In genomic region chr19:61264227-61264626, GRCm38 (mm10) we compare ENCODE assay signal across 14 mouse cellular contexts. TPM values are rescaled to one million over a fixed set of nuclear protein-coding genes. Genes with fewer than 3 reads are reported as not detected.
A peak's percentile ranks its signal among the peaks of the same experiment; 100 is the strongest.
DNase-seq lines count a peak whose midpoint lies in the region; ATAC-seq and TF ChIP-seq lines count a peak whose summit lies in the region.
"Had no signal": no experiment of that assay in that cellular context is flagged by ENCODE, and none has a peak within 500 bp of the region (broad histone marks: within the 10 kb centered on the region; RNA-seq: fewer than 3 reads in every experiment).

No protein-coding gene starts in this region.

- WGBS in heart, postnatal 0 days, result 76% methylated on average over 1 of the region's 1 CpGs
- 91% methylated on average over 1 of the region's 1 CpGs for WGBS in limb, embryonic 10.5 days
- WGBS in heart, adult 2 months, result 93% methylated on average over 1 of the region's 1 CpGs

- H3K4me1 ChIP-seq in heart, postnatal 0 days (ENCODE audit: control insufficient read depth, insufficient read depth), result no peaks in the 10 kb centered on the region
- no peaks in the 10 kb centered on the region for H3K4me1 ChIP-seq in limb, embryonic 10.5 days
- H3K4me1 ChIP-seq in heart, adult 2 months (ENCODE audit: control insufficient read depth, insufficient read depth, low read length), result no peaks in the 10 kb centered on the region

- H3K27ac ChIP-seq in heart, postnatal 0 days (ENCODE audit: low read depth), result no peak overlapping the region
- no peak overlapping the region for H3K27ac ChIP-seq in limb, embryonic 10.5 days
- H3K27ac ChIP-seq in heart, adult 2 months, result no peak overlapping the region

- no peaks in the 10 kb centered on the region for H3K27me3 ChIP-seq in heart, postnatal 0 days (ENCODE audit: control insufficient read depth, insufficient read depth, low read length)
- 0 out of 2 replicates have a peak, but pooled peaks cover 4% of the 10 kb centered on the region for H3K27me3 ChIP-seq in limb, embryonic 10.5 days (ENCODE audit: low read depth, poor library complexity, severe bottlenecking)
- 0 out of 2 replicates have a peak, but pooled peaks cover 1% of the 10 kb centered on the region for H3K27me3 ChIP-seq in heart, adult 2 months (ENCODE audit: control insufficient read depth, insufficient read depth, low read length)

- DNase-seq in heart, postnatal 0 days (ENCODE audit: low spot score), result peak; percentile 14
- DNase-seq in heart, adult 18-20 months, result no peak
- DNase-seq in A20 (ENCODE audit: low read depth, low spot score), result peak; percentile 69
- DNase-seq in c-Kit-positive CD71-positive TER-119-negative erythroid progenitor cells, embryonic 14.5 days (ENCODE audit: low read depth), result peak; percentile 65
- peak; percentile 59 for DNase-seq in limb, embryonic 10.5 days (ENCODE audit: low spot score)
- DNase-seq in kidney, postnatal 36 days, result no peak
- DNase-seq in cerebellum, adult 9-11 months, result no peak
- no peak for DNase-seq in heart, adult 2 months
- DNase-seq: cerebellum, adult 9-10 months; lung, postnatal 10 days had no signal

- H3K79me2 ChIP-seq in heart, adult 2 months (replicated peaks; ENCODE audit: control insufficient read depth, insufficient read depth, low read length), result no peaks in the 10 kb centered on the region

- ATAC-seq in heart, postnatal 0 days (ENCODE audit: insufficient read depth, low read depth), result no peak

- no peak for TF ChIP-seq EP300 in heart, postnatal 0 days (IDR thresholded peaks at IDR 0.05; ENCODE audit: low read depth)
- TF ChIP-seq EP300 in heart, adult 2 months (IDR thresholded peaks at IDR 0.05; ENCODE audit: insufficient read depth, low read depth, low read length), result no peak

- H3K4me2 ChIP-seq in heart, postnatal 0 days (ENCODE audit: low read depth, low read length), result no peak overlapping the region

- no peaks in the 10 kb centered on the region for H3K9me3 ChIP-seq in heart, postnatal 0 days (replicated peaks; ENCODE audit: control insufficient read depth, low read length)
- H3K9me3 ChIP-seq in limb, embryonic 10.5 days (replicated peaks), result no peaks in the 10 kb centered on the region
- H3K9me3 ChIP-seq: G1E had no signal

- no peaks in the 10 kb centered on the region for H3K36me3 ChIP-seq in heart, postnatal 0 days (replicated peaks; ENCODE audit: control insufficient read depth, insufficient read depth, low read length)
- no peaks in the 10 kb centered on the region for H3K36me3 ChIP-seq in limb, embryonic 10.5 days
- no peaks in the 10 kb centered on the region for H3K36me3 ChIP-seq in heart, adult 2 months (ENCODE audit: control insufficient read depth, insufficient read depth, low read length)
- H3K36me3 ChIP-seq: G1E had no signal

- TF ChIP-seq CTCF in heart, postnatal 0 days (IDR thresholded peaks at IDR 0.05; ENCODE audit: low read depth), result no peak
- TF ChIP-seq CTCF in heart, adult 2 months (IDR thresholded peaks at IDR 0.05), result no peak

- no peak overlapping the region for H3K4me3 ChIP-seq in heart, postnatal 0 days (ENCODE audit: low read depth, low read length)
- no peak overlapping the region for H3K4me3 ChIP-seq in limb, embryonic 10.5 days
- H3K4me3 ChIP-seq in heart, adult 2 months, result no peak overlapping the region

- intact Hi-C loops in heart, adult 2 months (cut with DNase I), result no loop called here

- no peak for TF ChIP-seq POLR2A in heart, adult 2 months (IDR thresholded peaks at IDR 0.05; ENCODE audit: insufficient read depth, low read depth, low read length)

- no peak overlapping the region for H3K9ac ChIP-seq in heart, postnatal 0 days (replicated peaks; ENCODE audit: low read depth, low read length)
- H3K9ac ChIP-seq in heart, adult 2 months (ENCODE audit: low read depth, low read length), result no peak overlapping the region

RNA-seq across cellular contexts. Expression of gene Gm21060, which starts 32.6 kb away (rescaled TPM):
- not detected in 2 replicates for total RNA-seq in heart, postnatal 0 days (2014; rRNA removed; ENCODE audit: low replicate concordance)
- not detected in 2 replicates for polyA plus RNA-seq in heart, postnatal 0 days (2015; fragmentation: Nextera tagmentation; extraction: Ambion mirVana)
- total RNA-seq in heart, adult 18-20 months (2021), result not detected
- not detected in 2 replicates for polyA plus RNA-seq in limb, embryonic 10.5 days (2016; fragmentation: Nextera tagmentation; extraction: Ambion mirVana)
- total RNA-seq in heart, adult 2 months (2021), result not detected
- polyA plus RNA-seq in heart, adult 2 months (2012; rRNA removed), result not detected in 2 replicates
- total RNA-seq: G1E; layer of hippocampus, postnatal 25 days; neutrophil, adult 5-6 weeks had no signal
- polyA plus RNA-seq: G1E; heart, embryonic 16.5 days had no signal

RNA-seq across cellular contexts. Expression of gene Csf2ra, which starts 36.0 kb away (rescaled TPM):
- 8.0 and 24.5 TPM in 2 replicates for total RNA-seq in heart, postnatal 0 days (2014; rRNA removed; ENCODE audit: low replicate concordance)
- polyA plus RNA-seq in heart, postnatal 0 days (2015; fragmentation: Nextera tagmentation; extraction: Ambion mirVana), result 14.9 and 15.5 TPM in 2 replicates
- 1 to 10 TPM; 5.8 to 5.9 TPM for total RNA-seq in heart, adult 18-20 months (2021)
- polyA plus RNA-seq in limb, embryonic 10.5 days (2016; fragmentation: Nextera tagmentation; extraction: Ambion mirVana), result 10.6 and 20.2 TPM in 2 replicates
- total RNA-seq in heart, adult 2 months (2021), result 1 to 10 TPM; 6.3 to 7.7 TPM
- polyA plus RNA-seq in heart, adult 2 months (2012; rRNA removed), result 34.5 and 68.1 TPM in 2 replicates

Comparison
In these comparisons a context has a peak if more than half of its experiments do, and no peak if none do; other contexts are left out.
1. DNase-seq: peak in heart, postnatal 0 days (single experiment), A20 (single experiment), c-Kit-positive CD71-positive TER-119-negative erythroid progenitor cells, embryonic 14.5 days (single experiment) and limb, embryonic 10.5 days (single experiment); none in heart, adult 18-20 months (0 of 2), kidney, postnatal 36 days (0 of 2), cerebellum, adult 9-11 months (single experiment) and heart, adult 2 months (0 of 2).